ENCODE assay signal across 8 mouse cellular contexts in the genomic region with DNA sequence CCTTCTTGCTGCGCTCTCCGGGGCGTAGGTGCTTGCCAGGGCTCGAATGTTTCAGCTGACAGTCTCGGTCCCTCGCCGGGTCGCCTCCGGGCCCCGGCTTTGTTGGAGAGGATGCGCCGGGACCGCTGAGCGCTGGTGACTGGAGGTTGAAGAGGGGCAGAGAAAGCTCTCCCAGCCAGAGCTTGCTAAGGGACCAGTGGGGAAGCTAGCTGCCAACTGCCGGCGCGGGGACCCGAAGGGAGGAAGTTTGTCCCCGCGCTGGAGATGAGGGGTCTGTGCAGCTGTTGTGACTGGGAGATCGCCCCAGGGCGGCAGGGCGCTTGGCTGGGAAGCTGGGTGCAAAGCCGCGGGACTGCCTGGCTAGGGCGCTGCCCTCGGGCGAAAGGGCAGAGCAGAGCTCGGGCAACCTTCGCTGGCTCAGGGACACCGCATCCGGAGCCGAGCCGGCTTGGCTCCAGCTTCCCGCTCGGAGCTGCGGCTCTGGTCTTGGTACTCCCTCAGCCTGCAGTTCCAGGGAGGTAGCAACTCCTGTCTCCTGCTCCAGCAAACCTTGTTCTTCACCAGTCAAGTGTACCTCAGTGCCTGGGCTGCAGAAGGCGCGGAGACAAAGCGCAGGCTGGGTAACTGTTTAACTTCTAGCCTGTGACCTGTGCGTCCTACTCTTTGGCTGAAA. TPM values are rescaled to one million over a fixed set of nuclear protein-coding genes. Genes with fewer than 3 reads are reported as not detected.
A peak's percentile ranks its signal among the peaks of the same experiment; 100 is the strongest.
DNase-seq lines count a peak whose midpoint lies in the region; ATAC-seq lines count a peak whose summit lies in the region.

No protein-coding gene starts in this region.

- H3K9me3 ChIP-seq in neural tube, embryonic 13.5 days, result no peaks in the 10 kb centered on the region

- H3K4me3 ChIP-seq in neural tube, embryonic 13.5 days, result peak overlapping the region; percentile 69

- H3K9ac ChIP-seq in neural tube, embryonic 13.5 days, result peak overlapping the region; percentile 92

- intact Hi-C loops in gastrocnemius, postnatal 14 days (cut with DNase I; ENCODE audit: low total_unique reads), result no loop called here

- DNase-seq in heart, adult 18-20 months, result peak; percentile 5 to 20
- no peak for DNase-seq in heart, adult 8-10 months (ENCODE audit: low spot score)
- peak; percentile 22 to 51 for DNase-seq in cerebellum, postnatal 4 days (ENCODE audit: low spot score in 2 of 2)
- DNase-seq in gastrocnemius, postnatal 14 days, result peak; percentile 18
- peak; percentile 81 for DNase-seq in kidney, adult 18-20 months
- peak; percentile 18 for DNase-seq in liver

- H3K27me3 ChIP-seq in neural tube, embryonic 13.5 days, result 0 out of 2 replicates have a peak, but pooled peaks cover 7% of the 10 kb centered on the region

- peak overlapping the region; percentile 93 for H3K27ac ChIP-seq in neural tube, embryonic 13.5 days (replicated peaks)

- ATAC-seq in neural tube, embryonic 13.5 days (ENCODE audit: low read depth), result peak; percentile 83
- no peak for ATAC-seq in monocyte, adult 5-6 weeks (replicated peaks; ENCODE audit: insufficient number of reproducible peaks, low FRiP score, low TSS enrichment, poor library complexity, severe bottlenecking)

- H3K4me1 ChIP-seq in neural tube, embryonic 13.5 days (replicated peaks), result peaks cover 26% of the 10 kb centered on the region

- under 1% methylated on average over 40 of the region's 41 CpGs for WGBS in neural tube, embryonic 13.5 days

- no peaks in the 10 kb centered on the region for H3K36me3 ChIP-seq in neural tube, embryonic 13.5 days

- H3K4me2 ChIP-seq in neural tube, embryonic 13.5 days, result peak overlapping the region; percentile 65

RNA-seq across cellular contexts. Expression of a gene that starts 0.8 kb away (rescaled TPM):
- total RNA-seq in heart, adult 18-20 months (2021), result 1 to 10 TPM; 1.2 to 1.5 TPM
- 1 to 10 TPM in 1 of 4 experiments, under 1 TPM in 3; 0.69 to 1.3 (median 0.98) TPM for total RNA-seq in heart, adult 8-10 months (2022)
- 1 to 10 TPM; 1.9 to 3.8 TPM for total RNA-seq in gastrocnemius, postnatal 14 days (2021)
- polyA plus RNA-seq in neural tube, embryonic 13.5 days (2015; fragmentation: Nextera tagmentation; extraction: Ambion mirVana), result 50.8 and 53.3 TPM in 2 replicates
- not detected in 3 replicates for total RNA-seq in monocyte, adult 5-6 weeks (2017)
